Mouse (Mus musculus): ENCODE measurements at regions not wholly inside any gene's neighbourhood (a gene's known extent, or its start where the extent isn't known, plus 50 kb on each side); places are given as distances from the start of the nearest gene placed in this dataset.

DNA sequence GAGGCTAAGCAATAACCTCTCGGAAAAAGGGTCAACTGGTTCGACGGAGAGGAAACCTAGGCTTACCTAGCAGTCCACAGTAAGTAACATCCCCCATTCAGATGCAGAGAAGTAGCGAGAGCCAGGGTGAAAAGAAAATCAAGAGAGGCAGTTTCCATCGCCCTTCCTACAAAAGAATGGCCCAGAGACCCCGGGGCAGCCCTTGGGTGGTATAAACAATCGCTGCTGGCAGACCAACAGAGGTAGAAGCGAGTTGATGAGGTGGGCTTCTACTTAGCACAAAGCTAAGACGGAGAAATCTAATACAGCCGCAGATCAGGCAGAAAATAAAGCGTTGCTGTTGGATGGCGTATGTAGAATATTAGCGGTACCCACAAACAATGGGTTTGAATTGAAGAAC lies 57.8 kb upstream of the Arl15 start:
- ATAC-seq (replicated peaks; ENCODE audit: poor library complexity), result no peak

DNA sequence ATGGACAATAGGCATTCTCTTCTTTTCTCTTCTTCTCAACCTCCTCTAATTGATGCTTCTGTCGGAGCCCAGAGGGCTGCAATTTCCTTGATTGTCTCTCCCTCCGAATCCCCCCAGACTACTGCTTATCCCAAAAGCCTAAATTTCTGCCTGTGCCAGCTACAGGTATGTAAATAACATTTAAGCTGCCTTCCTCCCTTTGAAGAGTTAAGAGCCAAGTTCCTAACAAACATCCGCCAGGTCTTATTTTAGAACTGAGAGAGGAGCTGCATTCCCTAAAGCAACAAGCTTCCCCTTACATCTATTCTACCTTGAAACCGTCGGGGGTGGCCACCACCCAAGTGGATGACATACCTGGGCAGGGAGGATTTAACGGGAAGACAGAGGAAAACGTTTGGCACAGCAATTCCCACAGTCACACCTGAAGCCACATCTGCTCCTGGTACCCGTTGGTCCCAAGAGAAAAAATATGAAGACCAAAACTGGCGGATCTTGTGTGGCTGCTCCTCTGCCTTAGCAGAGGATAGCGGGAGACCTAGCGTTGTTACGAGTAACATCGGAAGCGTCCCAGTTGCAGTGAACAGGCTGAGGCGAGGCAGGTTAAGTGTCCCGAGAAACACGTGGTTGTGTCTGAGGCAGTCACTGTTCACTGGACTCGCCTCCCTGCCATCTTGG lies 58.6 kb upstream of the Arl15 start:
- ATAC-seq (replicated peaks; ENCODE audit: poor library complexity), result no peak

GRCm38 (mm10) chr13:113734134-113734794 lies 60.0 kb upstream of the Arl15 start:
- ATAC-seq (replicated peaks; ENCODE audit: poor library complexity), result no peak

DNA sequence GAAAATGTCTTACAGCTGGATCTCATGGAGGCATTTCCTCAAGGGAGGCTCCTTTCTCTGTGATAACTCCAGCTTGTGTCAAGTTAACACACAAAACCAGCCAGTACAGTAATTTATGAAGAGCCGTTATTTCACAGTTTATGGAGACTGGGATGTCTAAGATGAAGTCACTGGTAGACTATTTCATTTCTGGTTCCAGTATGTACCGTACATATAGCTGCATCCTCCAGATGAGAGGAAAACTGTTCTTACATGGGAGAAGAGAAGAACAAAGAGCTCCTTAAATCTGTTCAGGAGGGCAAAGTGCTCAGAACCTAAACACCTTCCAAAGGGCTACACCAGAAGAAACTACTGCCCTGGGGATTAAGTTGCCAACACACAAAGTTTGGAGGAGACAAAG lies 60.6 kb upstream of the Arl15 start:
- ATAC-seq (replicated peaks; ENCODE audit: poor library complexity), result no peak

DNA sequence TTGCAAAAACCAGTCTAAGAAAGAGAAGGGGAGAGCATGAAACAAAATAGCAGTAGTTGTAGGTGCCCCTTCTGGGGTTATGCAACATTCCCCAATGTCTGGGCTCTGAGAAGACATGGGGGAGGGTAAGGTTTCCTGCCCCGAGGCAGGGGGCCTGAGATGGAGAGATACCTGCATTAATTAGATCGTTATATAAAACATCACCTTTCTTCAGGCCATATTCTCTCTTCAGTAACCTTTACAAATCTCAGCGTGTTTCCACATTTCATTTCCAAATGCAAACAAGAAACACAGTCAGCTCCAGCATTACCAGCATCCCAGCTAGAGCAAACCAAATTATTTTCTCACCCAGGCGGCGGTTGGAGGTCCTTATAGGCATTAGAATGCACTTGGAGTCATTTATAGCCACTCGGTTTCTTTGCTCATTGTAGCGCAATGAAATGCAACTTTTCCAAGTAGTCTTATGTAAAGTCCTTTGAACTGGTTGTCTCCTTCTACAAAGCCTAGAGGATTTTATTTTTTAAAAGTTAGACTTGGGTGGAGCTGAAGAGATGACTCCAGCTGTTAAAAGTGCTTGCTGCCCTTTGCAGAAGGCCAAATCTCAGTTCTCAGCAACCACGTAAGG lies 63.4 kb upstream of the Arl15 start:
- no peak for ATAC-seq (replicated peaks; ENCODE audit: poor library complexity)

DNA sequence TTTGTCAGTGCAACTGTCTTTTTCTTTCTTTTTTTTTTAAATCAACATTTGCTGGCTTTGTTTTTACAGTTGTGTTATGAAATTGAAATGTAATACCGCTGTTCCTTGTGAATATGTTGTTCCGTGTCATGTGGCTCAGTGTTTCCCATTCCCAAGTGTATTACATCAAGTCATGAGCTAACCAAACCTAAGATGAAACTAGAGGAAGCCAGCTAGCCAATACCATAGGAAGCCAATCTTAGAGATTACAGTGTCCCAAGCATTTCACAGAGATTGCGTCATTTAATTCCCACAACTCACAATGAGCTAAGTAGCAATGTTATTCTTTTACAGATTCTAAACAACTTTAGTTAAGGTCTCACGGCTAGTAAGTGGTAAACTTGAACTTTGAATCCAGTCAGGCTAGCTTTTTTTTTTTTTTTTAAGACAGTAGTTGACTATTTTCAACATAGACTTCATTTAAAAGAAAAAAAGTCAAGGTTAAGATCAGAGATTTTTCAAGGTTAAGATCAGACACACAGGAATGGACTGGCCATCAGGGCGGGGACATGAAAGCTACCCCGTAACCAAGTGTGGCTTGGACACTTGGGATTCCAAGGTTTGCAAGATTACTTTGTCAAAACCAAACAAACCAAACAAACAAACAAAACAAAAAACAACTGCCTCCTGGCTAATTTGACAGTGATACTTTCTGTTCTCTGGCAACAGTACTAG lies 64.1 kb upstream of the Arl15 start:
- peak; percentile 61 for ATAC-seq (replicated peaks; ENCODE audit: poor library complexity)

DNA sequence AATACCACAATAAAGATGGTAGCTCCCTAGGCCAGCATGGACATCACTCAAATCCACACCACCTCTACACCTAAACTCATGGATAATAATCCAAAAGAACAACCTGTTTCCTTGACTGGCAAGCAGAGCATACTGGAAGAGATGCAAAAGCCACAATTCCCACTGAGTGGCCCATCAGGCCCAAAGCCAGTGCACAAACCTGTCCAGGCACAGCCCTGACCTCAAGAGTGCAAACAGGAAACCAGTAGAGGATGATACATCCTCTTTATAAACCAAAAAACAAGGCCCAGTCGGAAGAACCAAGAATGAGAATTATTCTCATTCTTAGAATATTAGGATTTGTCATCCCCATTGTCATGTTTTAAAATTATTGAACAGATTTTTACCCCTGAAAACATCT lies 64.7 kb upstream of the Arl15 start:
- peak; percentile 48; the same call in 1 of the 2 replicates for ATAC-seq (replicated peaks; ENCODE audit: poor library complexity)

DNA sequence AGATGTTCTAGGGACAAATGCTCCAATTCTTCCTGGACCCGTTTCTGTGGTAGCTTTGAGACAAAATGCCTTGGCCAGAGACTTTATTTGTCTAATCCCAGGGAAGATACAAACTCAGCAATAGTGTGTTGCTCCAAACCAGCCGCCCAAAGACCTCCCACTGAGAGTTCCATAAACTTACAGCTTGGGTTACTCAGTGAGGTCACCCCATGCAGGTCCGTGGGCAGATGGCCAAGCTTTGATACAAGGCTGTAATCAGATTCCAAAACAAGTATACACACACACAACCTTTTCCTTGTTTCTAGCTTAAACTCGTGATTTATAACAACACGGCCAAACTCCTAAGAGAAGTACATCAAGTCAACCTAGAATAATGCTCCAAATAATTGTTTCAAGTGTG lies 64.6 kb upstream of the Hspb3 start:
- no peak for ATAC-seq (replicated peaks; ENCODE audit: poor library complexity)

DNA sequence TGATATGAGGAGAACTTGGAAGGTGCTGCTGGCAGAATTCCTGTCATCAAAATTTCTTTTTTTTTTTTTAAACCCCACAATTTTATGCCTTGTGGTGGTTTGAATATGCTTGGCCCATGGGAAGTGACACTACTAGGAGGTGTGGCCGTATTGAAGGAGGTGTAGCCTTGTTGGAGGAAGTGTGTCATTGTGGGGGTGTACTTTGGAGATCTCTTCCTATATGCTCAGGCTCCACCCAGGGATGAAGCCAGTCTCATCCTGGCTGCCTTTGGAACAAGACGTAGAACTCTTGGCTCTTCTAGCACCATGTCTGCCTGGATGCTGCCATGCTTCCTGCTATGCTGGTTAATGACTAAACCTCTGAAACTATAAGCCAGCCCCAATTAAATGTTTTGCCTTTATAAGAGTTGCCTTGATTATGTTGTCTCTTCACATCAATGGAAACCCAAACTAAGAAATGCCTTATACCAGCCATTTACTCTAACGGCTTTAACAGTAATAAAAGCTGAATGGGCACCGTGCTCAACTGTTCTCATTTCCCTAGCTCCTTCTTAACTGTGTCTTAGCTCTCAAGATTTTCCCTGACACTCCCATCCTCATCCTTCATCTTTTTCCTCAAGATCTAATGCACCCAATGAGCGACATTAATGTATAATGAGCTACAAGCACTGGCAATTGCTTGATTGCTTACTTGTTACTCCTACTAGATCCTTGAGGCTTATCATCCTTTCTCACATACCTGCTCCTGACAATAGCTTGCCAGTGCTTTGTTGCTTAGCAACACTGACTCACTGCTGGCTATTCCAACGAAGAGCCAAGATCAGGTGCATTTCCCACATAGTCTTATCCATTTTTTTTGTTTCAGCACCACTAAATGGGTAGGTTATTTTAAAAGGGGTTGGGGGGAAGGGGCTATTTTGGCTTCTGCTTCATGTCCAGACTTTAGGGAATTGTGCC lies 61.7 kb upstream of the Hspb3 start:
- no peak for ATAC-seq (replicated peaks; ENCODE audit: poor library complexity)

DNA sequence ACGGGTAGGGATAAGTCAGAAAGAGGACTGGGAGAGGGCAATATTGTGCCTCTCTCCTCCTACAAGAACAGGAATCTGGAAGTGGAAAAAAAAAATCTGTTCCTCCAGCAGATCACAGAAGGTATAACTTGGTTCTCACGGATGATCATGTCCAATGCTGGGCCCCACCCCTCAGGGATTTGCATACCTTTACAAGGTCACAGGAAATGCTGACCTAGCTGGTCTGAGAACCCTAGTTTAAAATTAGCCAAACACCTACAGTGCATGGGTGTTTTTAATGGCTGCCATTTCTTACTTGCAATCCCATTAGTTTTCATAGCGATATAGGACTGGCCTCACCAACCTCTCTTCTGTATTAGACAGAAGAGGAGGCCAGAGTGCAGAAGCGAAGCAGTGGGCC lies 51.8 kb upstream of the Hspb3 start:
- ATAC-seq (replicated peaks; ENCODE audit: poor library complexity), result no peak

GRCm38 (mm10) chr13:113713844-113714243 lies 50.4 kb upstream of the Hspb3 start:
- no peak for ATAC-seq (replicated peaks; ENCODE audit: poor library complexity)

Measured in megakaryocyte progenitor cell, adult 5-6 weeks (primary cell).